Mouse (Mus musculus): ENCODE measurements around the gene Dpy19l2. TPM values are rescaled to one million over a fixed set of nuclear protein-coding genes. Genes with fewer than 3 reads are reported as not detected.
A peak's percentile ranks its signal among the peaks of the same experiment; 100 is the strongest.

Gene Dpy19l2
- polyA plus RNA-seq, 1 experiment from 2014 or later: not detected

DNA sequence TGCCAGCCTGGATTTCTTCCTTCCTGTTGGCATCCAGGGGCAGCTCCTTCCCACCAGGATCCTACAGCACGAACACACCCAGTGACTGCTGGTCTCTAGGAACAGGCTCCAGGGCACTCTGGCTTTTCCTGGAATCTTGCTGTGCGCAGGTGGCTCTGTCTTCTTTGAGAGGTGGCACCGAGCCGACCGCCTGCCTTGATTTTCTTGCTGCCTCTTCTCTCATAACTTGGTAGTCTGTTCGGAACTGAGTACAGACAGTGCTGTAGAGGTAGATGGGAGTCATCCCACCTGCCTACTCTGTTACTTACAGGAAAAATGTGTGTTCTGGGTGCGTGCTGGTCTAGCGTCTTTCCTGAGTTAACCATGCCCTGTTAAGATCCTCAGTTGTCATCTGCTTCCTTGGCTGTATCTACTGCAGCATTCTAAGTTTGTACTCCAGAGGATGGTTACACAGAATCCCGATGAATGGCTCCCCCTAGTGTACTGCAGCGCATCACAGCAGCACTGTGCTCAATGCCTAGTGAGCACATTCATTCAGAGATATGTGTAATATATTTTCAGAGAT is 179.4 kb downstream of the Dpy19l2 start:
- H3K4me3 ChIP-seq (replicated peaks; ENCODE audit: low read depth, low read length): no peak overlapping the region
- no peaks in the 10 kb centered on the region for H3K4me1 ChIP-seq (replicated peaks; ENCODE audit: insufficient read depth, low read length)
- ATAC-seq (replicated peaks; ENCODE audit: low FRiP score, low read depth) (no peak), DNase-seq (ENCODE audit: low spot score) (peak; percentile 86)
- H3K9ac ChIP-seq (ENCODE audit: low read depth, low read length): no peak overlapping the region
- WGBS: 58% methylated on average over 10 of the region's 10 CpGs
- peak; percentile 88 for TF ChIP-seq CTCF (IDR thresholded peaks at IDR 0.05; ENCODE audit: low read depth)
- no peaks in the 10 kb centered on the region for H3K36me3 ChIP-seq (ENCODE audit: insufficient read depth, low read length)
- H3K27ac ChIP-seq: no peak overlapping the region
- H3K27me3 ChIP-seq (ENCODE audit: insufficient read depth, low read length): no peaks in the 10 kb centered on the region
- no peaks in the 10 kb centered on the region for H3K9me3 ChIP-seq (replicated peaks; ENCODE audit: low read length)
- H3K4me2 ChIP-seq (ENCODE audit: low read length): no peak overlapping the region

- DNase-seq (ENCODE audit: low spot score) (no peak), ATAC-seq (replicated peaks; ENCODE audit: low FRiP score, low read depth) (no peak)
- Histone ChIP-seq H3K9ac (ENCODE audit: low read depth, low read length) (no peak overlapping the region), H3K27ac (no peak overlapping the region), H3K27me3 (ENCODE audit: insufficient read depth, low read length) (no peaks in the 10 kb centered on the region), H3K9me3 (replicated peaks; ENCODE audit: low read length) (no peaks in the 10 kb centered on the region), H3K36me3 (ENCODE audit: insufficient read depth, low read length) (no peaks in the 10 kb centered on the region), H3K4me1 (replicated peaks; ENCODE audit: insufficient read depth, low read length) (no peaks in the 10 kb centered on the region), H3K4me3 (replicated peaks; ENCODE audit: low read depth, low read length) (no peak overlapping the region), H3K4me2 (ENCODE audit: low read length) (no peak overlapping the region)
- TF ChIP-seq CTCF (IDR thresholded peaks at IDR 0.05; ENCODE audit: low read depth): no peak
- 65% methylated on average over 5 of the region's 5 CpGs for WGBS
Measured at GRCm38 (mm10) chr9:24514078-24514469, 182.0 kb downstream of the Dpy19l2 start.

DNA sequence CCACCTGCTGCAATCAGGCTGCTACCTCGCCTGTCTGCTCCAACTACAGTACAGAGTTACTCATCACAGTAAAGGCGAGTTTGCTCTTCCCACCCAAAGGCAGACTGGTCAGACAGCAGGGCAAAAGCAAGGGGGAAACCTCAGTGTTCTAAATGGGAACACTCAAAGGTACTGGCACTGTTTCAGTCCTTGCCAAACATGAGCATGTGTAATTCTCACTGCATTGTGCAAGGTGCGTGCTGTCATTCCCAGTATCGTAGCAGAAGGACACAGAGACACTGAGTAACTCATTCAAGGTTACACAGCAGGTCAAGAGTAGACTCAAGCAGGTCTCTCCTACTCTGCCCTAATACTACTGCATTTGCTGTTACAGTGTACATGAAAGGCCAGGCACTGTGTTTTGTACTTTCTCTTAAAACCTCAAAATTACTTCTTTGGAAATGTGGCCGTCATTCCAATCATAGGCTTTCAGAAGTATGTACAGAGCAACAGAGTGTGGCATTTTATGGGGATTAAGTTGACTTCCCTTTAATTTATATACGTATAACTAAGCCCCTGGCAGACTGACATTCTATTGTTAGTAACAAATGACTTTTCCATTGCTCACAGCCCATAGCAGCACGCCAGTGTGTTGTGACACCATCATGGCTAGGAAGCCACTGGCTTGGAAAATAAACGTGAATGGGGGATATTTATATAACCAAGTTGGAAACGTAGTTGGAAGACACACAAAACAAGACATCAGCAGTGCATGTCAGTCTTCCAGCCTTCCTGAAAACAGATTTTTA is 182.6 kb downstream of the Dpy19l2 start:
- H3K36me3 ChIP-seq (ENCODE audit: insufficient read depth, low read length): no peaks in the 10 kb centered on the region
- no peak for DNase-seq (ENCODE audit: low spot score)
- no peaks in the 10 kb centered on the region for H3K4me1 ChIP-seq (replicated peaks; ENCODE audit: insufficient read depth, low read length)
- H3K9me3 ChIP-seq (replicated peaks; ENCODE audit: low read length): no peaks in the 10 kb centered on the region
- 66% methylated on average over 9 of the region's 9 CpGs for WGBS
- H3K27me3 ChIP-seq (ENCODE audit: insufficient read depth, low read length): no peaks in the 10 kb centered on the region
- H3K9ac ChIP-seq (ENCODE audit: low read depth, low read length): no peak overlapping the region
- no peak for ATAC-seq (replicated peaks; ENCODE audit: low FRiP score, low read depth)
- H3K4me2 ChIP-seq (ENCODE audit: low read length): no peak overlapping the region
- no peak for TF ChIP-seq CTCF (IDR thresholded peaks at IDR 0.05; ENCODE audit: low read depth)
- H3K4me3 ChIP-seq (replicated peaks; ENCODE audit: low read depth, low read length): no peak overlapping the region
- no peak overlapping the region for H3K27ac ChIP-seq

DNA sequence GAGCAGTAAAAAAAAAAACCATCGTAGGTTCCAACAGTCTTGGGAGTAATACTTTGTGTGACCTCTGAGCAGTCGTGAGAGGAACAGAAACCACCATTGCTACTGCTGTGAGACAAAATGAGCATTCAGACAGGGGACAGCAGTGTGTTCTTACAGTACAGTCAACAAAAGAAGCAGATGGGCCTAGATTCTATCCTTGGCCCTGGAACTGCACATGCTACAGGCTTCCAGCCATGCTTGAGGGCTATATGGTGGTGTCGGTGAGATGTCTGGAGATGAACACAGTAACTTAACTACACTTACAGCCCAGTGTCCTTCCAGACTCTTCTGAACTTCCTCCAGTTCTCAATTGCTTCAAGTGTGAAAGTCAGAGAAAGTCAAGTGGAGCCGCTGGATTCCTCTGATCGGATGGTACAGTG is 184.0 kb downstream of the Dpy19l2 start:
- no peak overlapping the region for H3K9ac ChIP-seq (ENCODE audit: low read depth, low read length)
- TF ChIP-seq CTCF (IDR thresholded peaks at IDR 0.05; ENCODE audit: low read depth): no peak
- no peaks in the 10 kb centered on the region for H3K9me3 ChIP-seq (replicated peaks; ENCODE audit: low read length)
- no peaks in the 10 kb centered on the region for H3K27me3 ChIP-seq (ENCODE audit: insufficient read depth, low read length)
- no peak overlapping the region for H3K27ac ChIP-seq
- H3K36me3 ChIP-seq (ENCODE audit: insufficient read depth, low read length): no peaks in the 10 kb centered on the region
- no peaks in the 10 kb centered on the region for H3K4me1 ChIP-seq (replicated peaks; ENCODE audit: insufficient read depth, low read length)
- H3K4me3 ChIP-seq (replicated peaks; ENCODE audit: low read depth, low read length): no peak overlapping the region
- 82% methylated on average over 5 of the region's 5 CpGs for whole genome bisulfite sequencing
- DNase-seq (ENCODE audit: low spot score) (no peak), ATAC-seq (replicated peaks; ENCODE audit: low FRiP score, low read depth) (no peak)
- no peak overlapping the region for H3K4me2 ChIP-seq (ENCODE audit: low read length)

GRCm38 (mm10) chr9:24511371-24512120 is 184.5 kb downstream of the Dpy19l2 start:
- 80% methylated on average over 4 of the region's 4 CpGs for WGBS
- no peak for TF ChIP-seq CTCF (IDR thresholded peaks at IDR 0.05; ENCODE audit: low read depth)
- no peak overlapping the region for H3K4me2 ChIP-seq (ENCODE audit: low read length)
- no peak overlapping the region for H3K27ac ChIP-seq
- H3K9me3 ChIP-seq (replicated peaks; ENCODE audit: low read length): no peaks in the 10 kb centered on the region
- DNase-seq (ENCODE audit: low spot score) (no peak), ATAC-seq (replicated peaks; ENCODE audit: low FRiP score, low read depth) (no peak)
- no peaks in the 10 kb centered on the region for H3K27me3 ChIP-seq (ENCODE audit: insufficient read depth, low read length)
- no peaks in the 10 kb centered on the region for H3K4me1 ChIP-seq (replicated peaks; ENCODE audit: insufficient read depth, low read length)
- no peaks in the 10 kb centered on the region for H3K36me3 ChIP-seq (ENCODE audit: insufficient read depth, low read length)
- no peak overlapping the region for H3K4me3 ChIP-seq (replicated peaks; ENCODE audit: low read depth, low read length)
- H3K9ac ChIP-seq (ENCODE audit: low read depth, low read length): no peak overlapping the region

DNA sequence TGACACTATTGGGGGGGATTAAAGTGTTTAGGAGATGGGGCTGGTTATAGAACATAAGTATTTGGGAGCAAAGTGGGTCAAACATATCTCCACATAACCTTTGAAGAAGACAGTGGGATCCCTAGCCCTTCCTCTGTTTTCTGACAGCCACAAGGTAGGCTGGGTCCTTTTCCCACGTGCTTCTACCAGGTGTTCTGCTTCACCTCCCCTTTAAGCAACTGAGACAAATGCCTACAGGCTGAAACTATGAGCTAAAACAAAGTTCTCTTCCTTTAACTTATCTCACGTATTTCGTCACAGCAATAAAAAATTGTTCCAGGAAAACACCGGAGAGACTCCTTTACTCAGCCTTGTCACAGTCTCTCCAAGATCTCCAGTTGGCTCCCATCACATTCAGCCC is 187.2 kb downstream of the Dpy19l2 start:
- 67% methylated on average over 4 of the region's 4 CpGs for WGBS
- no peak overlapping the region for H3K4me3 ChIP-seq (replicated peaks; ENCODE audit: low read depth, low read length)
- no peaks in the 10 kb centered on the region for H3K4me1 ChIP-seq (replicated peaks; ENCODE audit: insufficient read depth, low read length)
- H3K27me3 ChIP-seq (ENCODE audit: insufficient read depth, low read length): no peaks in the 10 kb centered on the region
- DNase-seq (ENCODE audit: low spot score): no peak
- H3K36me3 ChIP-seq (ENCODE audit: insufficient read depth, low read length): no peaks in the 10 kb centered on the region
- ATAC-seq (replicated peaks; ENCODE audit: low FRiP score, low read depth): no peak
- H3K4me2 ChIP-seq (ENCODE audit: low read length): no peak overlapping the region
- no peak for TF ChIP-seq CTCF (IDR thresholded peaks at IDR 0.05; ENCODE audit: low read depth)
- H3K9ac ChIP-seq (ENCODE audit: low read depth, low read length): no peak overlapping the region
- no peak overlapping the region for H3K27ac ChIP-seq
- H3K9me3 ChIP-seq (replicated peaks; ENCODE audit: low read length): no peaks in the 10 kb centered on the region

Other genes with a start within 250 kb of the Dpy19l2 start
- 9.5 and 13.0 TPM in 2 replicates for gene Dpy19l1, start 193.2 kb downstream of the Dpy19l2 start, polyA plus RNA-seq (2015; fragmentation: Nextera tagmentation; extraction: Ambion mirVana)
- gene Cypt4, start 71.1 kb downstream of the Dpy19l2 start, polyA plus RNA-seq (2015; fragmentation: Nextera tagmentation; extraction: Ambion mirVana): not detected in 2 replicates
- gene Tbx20, start 78.0 kb upstream of the Dpy19l2 start, polyA plus RNA-seq (2015; fragmentation: Nextera tagmentation; extraction: Ambion mirVana): not detected in 2 replicates